ENCODE assay signal across 8 mouse cellular contexts in the genomic region with DNA sequence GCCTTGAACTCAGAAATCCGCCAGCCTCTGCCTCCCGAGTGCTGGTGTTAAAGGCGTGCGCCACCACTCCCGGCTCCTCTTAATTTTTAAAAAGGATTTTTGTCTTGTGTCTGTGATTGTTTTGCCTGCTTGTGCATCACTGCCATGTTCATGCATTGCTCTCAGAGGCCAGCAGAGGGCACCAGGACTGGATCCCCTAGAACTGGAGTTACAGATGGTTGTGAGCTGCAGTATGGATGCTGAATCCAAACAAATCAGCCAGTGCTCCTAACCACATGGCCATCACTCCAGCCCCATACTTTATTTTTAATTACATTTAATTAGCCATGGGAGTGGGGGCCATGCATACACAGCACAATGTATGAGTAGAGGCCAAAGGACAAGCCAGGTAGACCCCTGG. TPM values are rescaled to one million over a fixed set of nuclear protein-coding genes. Genes with fewer than 3 reads are reported as not detected.
DNase-seq lines count a peak whose midpoint lies in the region; ATAC-seq and TF ChIP-seq lines count a peak whose summit lies in the region.

No protein-coding gene starts in this region.

- H3K27ac ChIP-seq in gastrocnemius, adult 2 months: no peak overlapping the region
- H3K27ac ChIP-seq in forebrain, embryonic 14.5 days (ENCODE audit: low read depth, low read length): no peak overlapping the region
- H3K27ac ChIP-seq in stomach, postnatal 0 days (replicated peaks): no peak overlapping the region

- intact Hi-C loops in gastrocnemius, adult 2 months (cut with DNase I): loop anchor here (1.0 kb wide), 1 partner anchor 280 kb away; no protein-coding TSS in a partner anchor

- ATAC-seq in forebrain, embryonic 14.5 days: peak; percentile 44; the same call in 1 of the 2 replicates
- ATAC-seq in stomach, postnatal 0 days (ENCODE audit: low FRiP score, low TSS enrichment): 0 out of 2 replicates have a peak, but pooled peaks have one; percentile 35

- no peak overlapping the region for H3K4me2 ChIP-seq in forebrain, embryonic 14.5 days (ENCODE audit: low read length)
- H3K4me2 ChIP-seq in stomach, postnatal 0 days (replicated peaks; ENCODE audit: low read depth): no peak overlapping the region

- H3K4me3 ChIP-seq in gastrocnemius, adult 2 months: no peak overlapping the region
- H3K4me3 ChIP-seq in forebrain, embryonic 14.5 days (ENCODE audit: low read depth, low read length): no peak overlapping the region
- no peak overlapping the region for H3K4me3 ChIP-seq in stomach, postnatal 0 days (ENCODE audit: low read depth, low read length)

- H3K9me3 ChIP-seq in forebrain, embryonic 14.5 days (replicated peaks; ENCODE audit: control insufficient read depth, low read length): no peaks in the 10 kb centered on the region
- no peaks in the 10 kb centered on the region for H3K9me3 ChIP-seq in stomach, postnatal 0 days (ENCODE audit: control insufficient read depth, low read length)

- no peaks in the 10 kb centered on the region for H3K4me1 ChIP-seq in forebrain, embryonic 14.5 days (ENCODE audit: control insufficient read depth, insufficient read depth, low read length)
- H3K4me1 ChIP-seq in stomach, postnatal 0 days (replicated peaks; ENCODE audit: control insufficient read depth, insufficient read depth): no peaks in the 10 kb centered on the region

- H3K9ac ChIP-seq in forebrain, embryonic 14.5 days (ENCODE audit: low read length): no peak overlapping the region
- H3K9ac ChIP-seq in stomach, postnatal 0 days (ENCODE audit: low read length): no peak overlapping the region

- no peaks in the 10 kb centered on the region for H3K36me3 ChIP-seq in forebrain, embryonic 14.5 days (ENCODE audit: control insufficient read depth, insufficient read depth, low read length)
- H3K36me3 ChIP-seq in stomach, postnatal 0 days (ENCODE audit: control insufficient read depth, insufficient read depth, low read length): no peaks in the 10 kb centered on the region

- TF ChIP-seq CTCF in gastrocnemius, adult 2 months (IDR thresholded peaks at IDR 0.05): peak; percentile 81
- peak; percentile 85 for TF ChIP-seq CTCF in stomach, postnatal 0 days (IDR thresholded peaks at IDR 0.05; ENCODE audit: low read depth)

- no peak for TF ChIP-seq EP300 in stomach, postnatal 0 days (optimal IDR thresholded peaks at IDR 0.05)

- peak; percentile 47 for DNase-seq in gastrocnemius, adult 2 months
- DNase-seq in gastrocnemius, postnatal 25 days: no peak
- DNase-seq in 416B (ENCODE audit: low read depth) (peak; percentile 59), R1 (ENCODE audit: low read depth, low spot score) (peak; percentile 77)
- DNase-seq in forebrain, embryonic 14.5 days (ENCODE audit: low spot score): peak; percentile 68
- DNase-seq in kidney, postnatal 4 days: peak; percentile 74 to 75
- peak; percentile 49 to 68 for DNase-seq in lung, postnatal 4 days
- DNase-seq in stomach, postnatal 0 days (ENCODE audit: low spot score): peak; percentile 65

- WGBS in forebrain, embryonic 14.5 days: 59% methylated on average over 5 of the region's 5 CpGs
- 59% methylated on average over 4 of the region's 5 CpGs for WGBS in stomach, postnatal 0 days

- no peaks in the 10 kb centered on the region for H3K27me3 ChIP-seq in forebrain, embryonic 14.5 days (replicated peaks; ENCODE audit: control insufficient read depth, insufficient read depth, low read length)
- no peaks in the 10 kb centered on the region for H3K27me3 ChIP-seq in stomach, postnatal 0 days (ENCODE audit: control insufficient read depth, insufficient read depth, low read length)

RNA-seq across cellular contexts. Expression of gene 2610028H24Rik, which starts 6.4 kb away (rescaled TPM):
- under 1 TPM in 1 of 2 experiments, not detected in 1; 0.22 TPM for total RNA-seq in gastrocnemius, adult 2 months (2021)
- under 1 TPM; 0.29 to 0.31 TPM for total RNA-seq in gastrocnemius, postnatal 25 days (2021)
- polyA plus RNA-seq in forebrain, embryonic 14.5 days (2014; fragmentation: Nextera tagmentation; extraction: Ambion mirVana): not detected in 2 replicates
- polyA plus RNA-seq in stomach, postnatal 0 days (2015; fragmentation: Nextera tagmentation; extraction: Ambion mirVana): 0.07 and 0.10 TPM in 2 replicates

RNA-seq across cellular contexts. Expression of gene Pcnt, which starts 12.7 kb away (rescaled TPM):
- total RNA-seq in gastrocnemius, adult 2 months (2021): 10 to 100 TPM; 68.0 to 78.4 TPM
- total RNA-seq in gastrocnemius, postnatal 25 days (2021): 10 to 100 TPM; 49.1 to 55.2 TPM
- 9.6 and 10.5 TPM in 2 replicates for polyA plus RNA-seq in forebrain, embryonic 14.5 days (2014; fragmentation: Nextera tagmentation; extraction: Ambion mirVana)
- 4.9 and 5.1 TPM in 2 replicates for polyA plus RNA-seq in stomach, postnatal 0 days (2015; fragmentation: Nextera tagmentation; extraction: Ambion mirVana)

RNA-seq across cellular contexts. Expression of gene Mcm3ap, which starts 13.4 kb away (rescaled TPM):
- 10 to 100 TPM; 18.0 to 23.8 TPM for total RNA-seq in gastrocnemius, adult 2 months (2021)
- 10 to 100 TPM; 17.2 to 19.2 TPM for total RNA-seq in gastrocnemius, postnatal 25 days (2021)
- 65.3 and 73.1 TPM in 2 replicates for polyA plus RNA-seq in forebrain, embryonic 14.5 days (2014; fragmentation: Nextera tagmentation; extraction: Ambion mirVana)
- polyA plus RNA-seq in stomach, postnatal 0 days (2015; fragmentation: Nextera tagmentation; extraction: Ambion mirVana): 22.7 and 24.4 TPM in 2 replicates

RNA-seq across cellular contexts. Expression of gene Ybey, which starts 13.6 kb away (rescaled TPM):
- 1 to 10 TPM; 3.7 to 5.0 TPM for total RNA-seq in gastrocnemius, adult 2 months (2021)
- 1 to 10 TPM; 3.6 to 3.9 TPM for total RNA-seq in gastrocnemius, postnatal 25 days (2021)
- 4.6 and 5.2 TPM in 2 replicates for polyA plus RNA-seq in forebrain, embryonic 14.5 days (2014; fragmentation: Nextera tagmentation; extraction: Ambion mirVana)
- polyA plus RNA-seq in stomach, postnatal 0 days (2015; fragmentation: Nextera tagmentation; extraction: Ambion mirVana): 3.4 and 3.7 TPM in 2 replicates

RNA-seq across cellular contexts. Expression of gene AC141477.1, which starts 15.0 kb away (rescaled TPM):
- not detected for total RNA-seq in gastrocnemius, adult 2 months (2021)
- total RNA-seq in gastrocnemius, postnatal 25 days (2021): not detected
- polyA plus RNA-seq in forebrain, embryonic 14.5 days (2014; fragmentation: Nextera tagmentation; extraction: Ambion mirVana): not detected in 2 replicates
- 1.2 and 1.5 TPM in 2 replicates for polyA plus RNA-seq in stomach, postnatal 0 days (2015; fragmentation: Nextera tagmentation; extraction: Ambion mirVana)
